Mouse (Mus musculus) layer of hippocampus, adult 18-20 months (tissue): ENCODE data around the gene Tle3. TPM values are rescaled to one million over a fixed set of nuclear protein-coding genes. Genes with fewer than 3 reads are reported as not detected.
A peak's percentile ranks its signal among the peaks of the same experiment; 100 is the strongest.

ENCODE experiments used
- DNase-seq, 2 experiments: peaks; one replicate each; pipeline ENCODE4 v3.0.0; 2022; ENCODE audit warnings: low spot score in 2 of 2
- long read RNA-seq: library from polyadenylated mRNA; stranded (forward); transcript quantifications from one replicate; pipeline ENCODE4 v2.0.0, GENCODE M21; 2021
- total RNA-seq, 2 experiments: library from RNA; stranded (reverse); gene quantifications; 2 replicates each; pipeline ENCODE4 v1.2.3; 2021

Tle3 gene
- total RNA-seq: 10 to 100 TPM; 58.1 to 59.7 TPM
- long read RNA-seq, partial matches to known transcripts: 5 of 12 reads
- long read RNA-seq, other reads (novel, unspliced or antisense): 7 of 12 reads

DNA sequence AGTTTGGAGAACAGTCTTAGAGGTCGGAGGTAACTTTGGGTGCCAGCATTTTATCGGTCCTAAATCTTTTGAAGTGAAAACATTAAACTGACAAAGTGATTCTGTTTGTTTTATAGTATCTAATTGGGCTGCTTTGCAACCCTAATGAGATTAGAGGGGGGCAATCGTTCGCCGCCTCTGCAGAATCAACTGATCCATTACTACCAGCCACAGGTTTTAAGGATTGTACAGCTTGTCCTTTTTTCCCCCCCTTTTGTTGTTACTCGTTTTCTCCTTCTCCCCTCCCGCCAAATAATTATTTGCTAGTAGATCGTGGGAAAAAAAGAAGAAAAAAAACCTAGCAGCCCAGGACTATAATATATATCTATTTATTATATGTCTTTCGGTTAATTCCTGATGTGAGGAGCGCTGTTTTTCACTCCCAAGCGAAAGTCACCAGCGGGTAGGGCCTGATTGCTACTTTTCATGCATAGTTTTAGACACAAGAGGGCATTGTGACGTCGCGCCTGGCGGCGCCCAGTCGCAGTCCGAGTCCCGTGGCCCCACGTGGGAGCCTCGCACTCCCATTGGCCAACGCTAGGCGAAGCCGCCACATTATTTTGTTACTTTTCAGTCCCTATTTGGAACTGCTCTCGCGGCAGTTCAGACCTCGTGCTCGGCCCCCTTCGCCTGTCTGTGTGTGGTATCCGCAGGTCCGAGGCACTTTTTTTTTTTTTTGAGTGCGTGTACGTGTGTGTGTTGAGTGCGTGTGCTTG, at the start of gene Tle3:
Tle3 (plus strand) TSS at position 612 of the 755 bp plus-strand sequence.
- peak; percentile 98 to 100 for DNase-seq

DNA sequence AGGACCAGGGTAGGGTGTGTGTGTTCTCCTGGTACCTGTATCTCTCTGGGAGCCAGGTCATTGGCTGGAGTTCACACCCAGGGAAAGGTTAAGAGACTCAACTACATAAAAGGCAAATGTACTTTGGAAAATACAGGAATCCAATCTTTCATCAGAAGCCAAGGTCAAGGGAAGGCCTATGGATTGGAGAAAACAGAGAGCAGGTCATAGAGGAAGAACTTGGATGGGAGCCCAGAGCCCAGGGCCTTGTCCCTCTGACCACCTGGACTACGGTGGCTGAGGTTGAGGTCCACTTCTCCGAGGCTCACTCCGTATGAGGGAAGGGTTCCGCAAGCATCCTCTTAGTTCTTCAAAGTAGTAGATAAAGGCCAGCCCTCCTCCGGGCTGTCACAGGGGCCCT, 48.9 kb upstream of the Tle3 start:
- DNase-seq: no peak

DNA sequence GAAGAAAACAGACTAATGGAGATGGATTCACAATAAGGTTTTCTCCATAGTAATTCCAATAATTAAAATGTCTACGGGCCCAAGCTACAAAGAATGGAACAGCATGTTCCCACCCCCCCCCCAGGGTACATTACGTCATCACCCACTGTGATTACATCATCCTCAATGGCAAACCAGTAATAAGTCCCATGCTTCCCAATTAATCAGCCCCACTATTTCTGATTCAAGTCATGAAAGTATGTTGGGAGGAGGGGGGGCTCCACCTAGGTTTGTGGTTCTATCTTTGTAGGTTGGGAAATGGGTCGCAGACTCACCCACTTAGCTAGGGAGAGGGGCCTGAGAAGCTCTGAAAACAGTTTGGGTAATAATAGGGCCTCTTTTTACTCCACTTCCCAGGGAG, 48.3 kb upstream of the Tle3 start:
- no peak for DNase-seq

DNA sequence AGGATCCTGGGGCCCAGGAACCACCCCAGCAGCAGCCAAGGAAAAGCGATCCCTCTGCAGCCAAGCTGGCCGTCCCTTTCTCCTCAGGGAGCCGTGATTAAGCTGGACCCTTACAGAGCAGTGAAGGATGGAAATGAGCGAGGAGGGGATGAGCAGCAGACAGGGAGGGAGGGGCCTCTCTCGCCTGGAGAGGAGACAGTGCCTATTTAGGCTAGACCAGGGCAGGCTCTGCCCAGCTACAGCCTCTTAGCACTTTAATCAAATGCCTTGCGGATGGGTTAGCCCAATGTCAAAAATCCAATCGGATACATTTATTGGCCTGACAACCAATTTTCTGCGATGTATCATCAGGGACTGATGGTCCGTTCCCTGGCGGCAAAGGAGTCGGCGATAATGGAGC, 47.8 kb upstream of the Tle3 start:
- no peak for DNase-seq

DNA sequence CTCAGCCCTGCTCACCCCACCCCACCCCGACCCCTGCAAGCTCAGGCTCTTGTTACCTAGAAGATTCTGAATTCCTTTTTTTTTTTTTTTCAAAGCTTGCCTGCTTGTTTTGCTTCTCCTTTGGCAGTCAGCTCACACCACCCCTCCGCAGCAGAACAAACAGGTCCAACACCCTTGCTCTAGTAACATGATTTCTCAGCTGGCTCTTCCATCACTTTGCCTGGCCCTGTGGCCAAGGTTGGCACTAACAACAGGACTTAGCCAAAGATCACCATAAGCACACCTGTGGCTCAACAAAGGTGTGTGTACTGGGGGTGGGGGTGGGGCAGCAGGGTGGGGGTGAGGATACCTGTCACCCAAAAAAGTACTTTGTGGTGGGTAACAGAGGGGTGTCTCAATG, 47.2 kb upstream of the Tle3 start:
- no peak for DNase-seq

DNA sequence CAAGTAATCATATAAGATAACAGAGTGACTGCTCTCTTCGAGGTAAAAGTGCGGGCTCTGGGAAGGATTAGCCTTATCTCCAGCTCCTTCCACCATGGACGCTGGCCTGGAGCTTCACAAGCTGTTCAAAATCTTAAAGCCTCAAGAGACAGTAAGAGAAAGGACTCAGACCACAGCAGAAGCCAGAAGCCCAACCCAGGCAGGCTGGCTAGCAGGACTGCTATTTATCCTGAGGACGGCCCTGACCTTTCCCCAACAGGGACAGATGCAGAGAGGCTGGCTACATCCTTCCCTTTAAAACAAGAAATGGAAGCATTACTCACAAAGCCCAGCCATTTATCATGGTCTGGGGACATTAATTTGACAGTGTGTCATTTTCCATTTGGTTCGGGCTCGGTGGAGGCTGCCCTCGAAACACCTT, 46.2 kb upstream of the Tle3 start:
- DNase-seq: no peak

DNA sequence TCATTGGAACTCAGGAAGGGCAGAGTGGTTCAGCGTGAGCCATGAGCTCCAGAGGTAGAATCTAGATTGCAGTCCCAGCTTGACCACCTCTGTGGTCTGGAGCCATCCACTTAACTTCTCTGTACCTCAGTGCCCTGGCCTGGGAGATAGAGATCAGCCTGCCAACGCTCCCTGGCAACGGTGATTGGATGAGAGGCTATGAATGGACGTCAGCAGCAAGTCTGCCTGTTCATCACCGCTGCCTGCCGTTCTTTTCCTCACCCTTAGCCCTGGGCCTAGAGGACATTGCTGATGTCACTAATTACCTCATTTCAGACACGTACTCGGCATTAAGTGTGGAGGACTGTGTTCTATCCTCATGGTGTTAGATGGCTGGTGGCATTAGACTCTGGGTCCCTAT, 45.2 kb upstream of the Tle3 start:
- no peak for DNase-seq

DNA sequence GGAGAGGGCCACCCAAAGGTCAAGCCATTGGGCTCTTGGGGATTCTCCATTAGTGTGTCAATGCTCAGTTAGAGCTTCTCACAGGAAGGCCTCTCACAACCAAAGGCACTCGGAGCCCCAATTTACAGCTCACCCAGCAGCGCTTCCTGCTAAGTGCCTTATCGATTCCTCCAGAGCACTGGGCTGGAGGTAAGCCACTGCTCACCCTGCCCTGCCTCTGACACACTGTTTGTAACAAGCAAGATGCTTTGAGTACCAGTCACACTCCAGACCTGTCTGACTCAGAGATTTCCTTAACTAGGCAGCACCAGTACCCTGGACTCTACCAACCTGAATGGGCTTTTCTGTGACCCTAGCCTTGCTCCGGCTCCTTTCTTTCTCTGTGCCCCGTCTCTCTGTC, 44.0 kb upstream of the Tle3 start:
- no peak for DNase-seq

DNA sequence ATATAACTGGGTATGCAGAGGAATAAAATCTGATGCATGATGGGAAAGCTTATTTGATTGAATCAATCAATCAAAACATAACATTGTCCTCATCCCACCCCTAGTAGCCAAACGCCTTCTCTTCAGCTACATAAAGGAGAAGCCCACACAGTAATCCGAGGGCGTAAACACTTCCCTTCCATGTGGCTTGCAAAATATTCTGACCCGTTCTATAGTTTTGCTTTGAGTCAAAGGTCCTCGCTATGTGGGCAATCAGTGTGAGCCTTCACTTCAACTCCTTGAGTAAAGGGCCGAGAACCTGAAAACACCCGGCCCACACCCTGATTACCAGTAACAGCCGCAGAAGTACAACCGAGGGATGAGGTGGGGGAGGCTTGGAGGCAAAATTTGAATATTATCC, 41.4 kb upstream of the Tle3 start:
- no peak for DNase-seq

DNA sequence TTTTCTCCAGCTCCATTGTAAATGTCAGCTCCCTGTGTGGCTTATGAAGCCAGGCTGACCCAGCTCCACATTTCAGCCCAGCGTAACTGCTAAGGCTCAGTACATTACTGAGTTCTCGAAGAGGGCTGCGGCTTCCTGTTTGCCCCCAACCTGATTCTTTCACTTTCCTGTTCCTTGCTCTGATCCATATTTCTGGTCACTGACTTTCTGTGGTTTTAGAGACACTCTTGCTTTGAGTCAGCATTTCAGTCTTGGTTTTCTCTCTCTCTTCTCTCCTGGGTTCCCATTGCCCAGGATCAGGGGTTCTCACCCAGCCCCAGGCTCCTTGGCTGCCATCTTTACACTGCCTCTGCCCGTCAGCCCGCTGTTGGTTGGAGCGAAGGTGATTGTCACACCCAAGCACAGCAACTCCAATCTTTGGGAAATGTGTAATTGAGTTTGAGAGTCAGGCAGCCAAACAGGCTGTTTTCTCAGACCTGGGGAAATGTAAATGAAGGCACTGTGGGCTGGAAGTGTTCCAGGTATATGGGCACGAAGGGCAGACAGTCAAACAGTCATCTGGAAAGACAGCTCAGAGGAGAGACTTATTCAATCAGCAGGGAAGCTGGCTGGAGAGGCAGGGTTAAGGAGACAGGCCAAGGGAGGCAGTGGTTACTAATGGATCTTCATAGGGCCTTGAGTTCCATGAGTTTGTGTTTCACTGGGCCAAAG, 39.8 kb upstream of the Tle3 start:
- DNase-seq: no peak

DNA sequence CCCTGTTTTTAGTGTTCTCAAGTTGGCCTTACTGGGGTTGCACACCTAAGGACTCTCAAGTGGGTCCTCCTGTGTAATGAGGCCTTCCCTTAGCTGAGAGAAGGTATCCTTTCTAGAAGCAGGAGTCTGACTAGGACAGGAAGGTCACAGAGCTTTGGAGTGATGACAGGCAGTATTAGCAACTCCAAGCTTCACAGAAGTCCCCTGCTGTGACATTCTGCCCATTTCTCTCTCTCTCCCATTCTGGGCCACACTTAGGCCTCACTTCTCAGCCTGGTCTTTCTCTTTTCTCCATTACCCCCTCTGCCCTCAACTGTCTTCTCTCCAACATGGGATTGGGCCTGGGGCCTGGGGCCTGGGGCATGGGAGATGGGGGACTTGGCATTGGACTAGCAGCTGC, 36.0 kb upstream of the Tle3 start:
- no peak for DNase-seq

DNA sequence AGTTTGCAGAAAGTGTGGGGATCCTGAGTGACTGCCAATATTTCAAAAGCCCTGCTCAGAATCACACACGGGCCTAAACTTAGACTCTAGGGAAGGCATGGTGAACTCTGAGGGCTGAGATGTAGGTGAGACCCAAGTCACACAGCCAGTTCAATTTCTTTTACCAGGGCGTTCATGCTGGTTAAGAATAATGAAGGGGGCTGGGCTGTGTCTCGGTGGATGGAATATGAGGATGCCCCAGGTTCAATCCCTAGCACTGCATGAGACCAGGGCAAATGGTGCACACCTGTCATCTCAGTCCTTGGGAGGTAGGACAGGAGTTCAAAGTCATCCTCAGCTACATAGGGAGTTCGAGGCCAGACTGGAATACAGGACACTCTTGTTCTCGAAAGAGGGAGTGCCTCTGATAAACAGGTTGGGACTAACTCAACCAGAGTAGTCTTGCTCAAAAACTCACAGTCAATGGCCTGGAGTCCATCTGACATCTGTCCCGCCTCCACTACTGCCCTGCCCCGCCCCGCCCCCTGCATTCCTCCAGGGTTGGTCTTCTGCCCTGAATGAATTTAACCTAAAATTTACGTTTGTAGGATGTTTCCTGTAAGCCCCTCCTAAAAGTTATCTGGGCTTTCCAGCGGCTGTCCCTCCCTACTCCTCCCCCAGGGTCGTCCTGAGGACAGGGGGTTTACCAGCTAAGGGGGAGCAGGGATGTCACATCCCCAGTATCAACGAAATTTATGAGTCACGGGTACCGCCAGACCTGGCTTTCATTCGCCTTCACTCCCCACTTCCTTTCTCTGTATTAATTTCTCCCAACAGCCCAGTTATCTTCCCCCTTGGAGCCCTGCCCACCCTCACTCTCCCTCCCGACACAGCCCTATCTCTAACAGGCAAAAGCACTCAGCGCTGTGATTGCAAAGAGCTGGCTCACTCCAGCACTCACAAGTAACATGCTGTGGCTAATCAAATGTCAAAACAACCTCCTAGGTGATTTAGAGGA, 35.3 kb upstream of the Tle3 start:
- no peak for DNase-seq

DNA sequence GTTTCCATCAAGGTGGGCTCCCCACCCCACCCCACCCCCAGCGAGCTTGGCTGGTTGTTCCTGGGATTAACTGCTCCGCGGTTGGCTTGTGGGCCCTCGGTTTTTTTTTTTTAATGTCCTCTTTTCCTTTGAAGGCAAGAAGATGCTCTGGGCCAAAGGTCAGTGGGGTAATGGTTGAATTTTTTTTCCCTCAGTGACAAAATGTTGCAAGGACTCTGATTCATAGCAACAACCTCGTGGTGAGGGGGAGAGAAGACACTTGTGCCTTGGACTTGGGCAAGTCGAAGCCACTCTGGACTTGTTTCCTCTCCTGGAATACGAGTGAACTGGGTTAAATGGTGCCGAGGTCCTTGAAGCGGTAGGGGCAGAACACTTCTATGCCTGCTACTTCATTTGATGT, 34.5 kb upstream of the Tle3 start:
- no peak for DNase-seq

DNA sequence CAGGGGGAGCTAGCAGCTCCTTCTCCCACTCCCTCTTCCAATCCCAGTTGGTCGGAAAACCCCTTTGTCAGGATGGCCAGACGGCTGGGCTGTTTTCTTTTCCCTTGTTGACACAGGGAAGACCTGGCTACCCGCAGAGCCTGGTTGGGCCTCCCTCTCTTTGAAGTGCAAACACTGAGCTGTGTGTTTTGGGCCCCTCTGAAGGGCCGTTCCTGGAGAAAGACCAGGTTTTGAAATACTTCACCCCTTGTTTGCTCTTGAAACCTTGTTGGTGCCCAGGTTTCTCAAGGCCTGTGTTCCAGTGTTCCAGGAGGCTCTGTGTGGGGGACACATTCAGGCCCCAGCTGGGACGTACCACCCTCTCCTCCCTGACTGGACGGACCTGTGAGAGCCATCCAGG, 32.9 kb upstream of the Tle3 start:
- DNase-seq: no peak

DNA sequence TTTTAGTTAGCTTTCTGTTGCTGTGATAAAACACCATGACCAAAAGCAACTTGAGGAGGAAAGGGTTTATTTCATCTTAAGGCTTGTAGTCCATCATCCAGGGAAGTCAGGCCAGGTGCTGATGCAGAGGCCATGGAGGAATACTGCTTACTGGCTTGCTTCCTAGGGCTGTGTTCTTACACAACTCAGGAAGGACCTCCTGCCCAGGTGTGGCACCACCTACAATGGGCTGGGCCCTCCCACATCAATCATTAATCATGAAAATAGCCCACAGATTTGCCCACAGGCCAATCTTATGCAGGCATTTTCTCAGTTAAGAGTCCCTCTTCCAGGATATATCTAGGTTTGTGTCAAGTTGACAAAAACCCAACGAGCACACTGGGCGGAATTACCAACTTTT, 31.8 kb upstream of the Tle3 start:
- DNase-seq: no peak

DNA sequence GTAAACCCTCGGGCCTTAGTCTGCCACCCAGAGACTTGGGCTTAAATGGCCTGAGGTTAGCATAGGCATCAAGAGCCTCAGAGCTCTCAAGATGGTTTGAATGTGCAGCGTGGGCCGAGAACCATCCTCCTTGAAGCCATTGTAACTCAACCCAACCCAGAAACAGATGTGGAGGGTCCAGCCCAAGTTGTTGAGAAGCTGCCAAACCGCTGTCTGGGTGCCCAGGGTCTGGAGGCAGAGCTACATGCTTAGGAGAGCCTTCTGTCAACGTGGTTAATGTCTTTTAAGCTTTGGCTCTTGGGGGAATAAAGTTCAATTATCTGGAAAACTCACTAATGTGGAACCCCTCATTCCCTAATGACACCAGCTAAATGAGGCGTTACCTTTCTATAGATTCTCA, 29.9 kb upstream of the Tle3 start:
- no peak for DNase-seq

DNA sequence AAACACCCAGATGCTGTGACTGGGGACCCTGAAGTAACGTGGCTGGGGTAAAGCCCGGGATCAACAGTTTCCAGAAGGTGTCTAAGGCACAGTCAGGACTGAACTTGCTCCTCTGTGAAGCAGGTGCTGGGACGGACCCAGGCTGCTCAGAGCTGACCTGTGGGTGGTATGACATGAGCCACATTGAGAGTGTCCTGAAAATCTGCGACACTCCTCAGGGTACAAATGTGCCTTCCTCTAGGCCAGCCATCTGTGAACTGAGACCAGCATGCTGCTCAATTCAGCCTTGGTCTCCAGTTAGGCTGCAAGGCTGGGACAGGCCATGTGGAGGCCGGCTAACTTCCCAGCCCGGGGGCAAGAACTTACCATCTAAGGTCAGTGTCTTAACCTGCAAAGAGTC, 27.5 kb upstream of the Tle3 start:
- no peak for DNase-seq

DNA sequence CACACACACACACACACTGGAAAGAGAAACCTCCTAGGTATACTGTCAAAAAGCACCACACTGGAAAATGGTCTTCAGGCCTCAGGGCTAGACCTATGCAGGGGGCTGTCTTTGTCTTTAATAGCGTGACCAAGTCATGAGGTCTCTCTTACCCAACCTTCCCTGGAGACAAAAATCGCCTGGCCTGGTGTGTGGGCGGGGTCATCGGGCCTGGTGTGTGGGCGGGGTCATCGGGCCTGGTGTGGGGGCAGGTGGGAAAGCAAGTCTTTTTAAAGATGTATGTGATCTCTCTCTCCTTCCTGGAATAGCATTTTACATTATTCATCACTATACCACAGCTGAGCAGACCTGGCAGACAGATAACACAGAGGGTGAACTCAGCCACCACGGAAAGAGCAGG, 25.2 kb upstream of the Tle3 start:
- no peak for DNase-seq

DNA sequence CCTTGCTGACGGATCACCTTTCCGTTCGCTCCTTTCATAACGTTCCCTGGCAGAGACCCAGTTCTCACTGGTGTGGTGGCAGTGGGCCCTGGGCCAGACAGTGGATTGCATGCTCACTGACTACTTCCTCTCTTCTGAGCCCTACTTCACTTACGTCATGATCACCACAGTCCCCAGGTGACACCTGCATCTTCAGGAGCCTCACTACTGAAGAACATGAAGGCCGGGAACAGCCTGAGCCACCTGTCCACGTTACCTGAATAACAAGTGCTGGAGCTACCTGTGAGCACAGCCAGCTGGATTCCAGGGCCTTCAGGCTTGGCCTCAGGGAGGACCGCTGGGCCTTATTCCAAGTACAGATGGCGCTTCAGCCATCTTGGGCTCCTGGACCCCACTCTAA, 24.1 kb upstream of the Tle3 start:
- no peak for DNase-seq

DNA sequence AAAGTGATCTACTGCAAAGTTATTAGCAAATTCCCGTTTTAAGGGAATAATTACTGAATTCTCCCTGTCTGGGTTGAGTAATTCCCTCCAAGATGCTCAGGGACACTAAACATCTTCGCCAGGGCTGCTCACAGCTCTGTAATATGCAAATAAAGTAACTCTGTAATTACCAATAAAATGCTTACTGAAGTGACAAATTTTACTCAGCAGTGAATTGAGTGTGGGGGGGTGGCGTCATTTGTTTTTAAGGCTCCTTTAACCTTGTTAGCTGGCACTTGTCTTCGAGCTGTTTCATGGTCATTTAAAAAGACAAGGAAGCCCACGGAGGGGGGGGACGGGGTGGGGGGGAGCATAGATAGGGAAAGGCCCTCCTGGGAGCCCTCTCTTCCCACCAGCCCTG, 23.6 kb upstream of the Tle3 start:
- DNase-seq: no peak

DNA sequence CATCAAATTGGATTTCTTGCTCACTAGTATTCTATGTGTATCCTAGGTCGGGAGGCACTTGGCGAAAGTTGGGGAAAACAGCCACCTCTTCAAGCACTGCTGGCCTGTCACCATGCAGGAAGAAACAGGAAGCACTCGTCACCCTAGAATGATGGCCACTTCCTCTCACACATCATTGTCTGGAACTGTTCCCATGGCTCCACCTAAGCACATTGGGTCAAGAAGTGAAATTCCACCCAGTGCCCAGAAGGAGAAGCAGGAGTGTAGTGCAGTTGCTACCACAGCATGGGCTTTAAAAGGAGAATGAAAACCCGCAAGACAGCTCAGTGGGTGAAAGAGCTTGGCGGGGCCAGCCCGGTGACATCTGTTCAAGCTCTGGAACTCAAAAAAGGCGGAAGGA, 22.5 kb upstream of the Tle3 start:
- no peak for DNase-seq

DNA sequence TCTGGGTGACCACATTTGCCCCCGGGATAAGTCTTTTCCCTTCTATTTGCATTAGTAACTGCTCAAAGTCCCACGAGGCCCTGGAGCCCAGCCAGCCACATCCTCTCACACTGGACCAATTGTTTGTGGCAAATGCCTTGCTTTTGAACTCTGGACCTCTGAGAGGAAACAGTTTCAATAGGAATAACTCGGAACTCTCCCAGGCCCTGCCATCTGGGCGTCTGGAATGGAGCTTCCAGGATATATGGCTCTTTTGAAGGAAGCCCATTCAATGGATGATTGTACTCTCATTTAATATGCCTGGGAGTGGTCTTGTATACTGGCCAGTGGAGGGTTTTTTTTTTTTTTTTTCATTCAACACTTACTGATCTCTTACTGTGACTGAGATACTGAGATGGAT, 21.0 kb upstream of the Tle3 start:
- peak in 1 of 2 experiments; percentile 14 for DNase-seq
